Mouse (Mus musculus) embryonic facial prominence, embryonic 12.5 days (tissue): ENCODE measurements around the gene Nop53. TPM values are rescaled to one million over a fixed set of nuclear protein-coding genes. Genes with fewer than 3 reads are reported as not detected.
A peak's percentile ranks its signal among the peaks of the same experiment; 100 is the strongest.

ENCODE experiments used
- ATAC-seq: fragments of 200-750 bp; cut with Nextera tagmentation; 2 replicates; pipeline ENCODE4 v1.8.0; 2017; ENCODE audit not compliant: insufficient number of reproducible peaks, insufficient read depth, low FRiP score, low TSS enrichment
- H3K27ac ChIP-seq: fragments of 300-500 bp; sonication (generic); 2 replicates; pipeline ENCODE4 v1.5.1; 2016; ENCODE audit warnings: mild to moderate bottlenecking
- H3K27me3 ChIP-seq: fragments of 300-500 bp; sonication (generic); 2 replicates; pipeline ENCODE4 v1.6.1; 2016; ENCODE audit warnings: mild to moderate bottlenecking, moderate library complexity
- H3K36me3 ChIP-seq: fragments of 300-500 bp; sonication (generic); 2 replicates; pipeline ENCODE4 v1.6.1; 2016; ENCODE audit warnings: mild to moderate bottlenecking
- H3K4me1 ChIP-seq: fragments of 300-500 bp; sonication (generic); 2 replicates; pipeline ENCODE4 v1.6.1; 2016
- H3K4me2 ChIP-seq: fragments of 300-500 bp; sonication (generic); replicated peaks from 2 replicates; pipeline ENCODE4 v1.6.1; 2016; ENCODE audit warnings: mild to moderate bottlenecking, moderate library complexity
- H3K4me3 ChIP-seq: fragments of 300-500 bp; sonication (generic); 2 replicates; pipeline ENCODE4 v1.5.1; 2016; ENCODE audit warnings: mild to moderate bottlenecking
- H3K9ac ChIP-seq: fragments of 300-500 bp; sonication (generic); 2 replicates; pipeline ENCODE4 v1.6.1; 2016; ENCODE audit warnings: mild to moderate bottlenecking, moderate library complexity
- H3K9me3 ChIP-seq: fragments of 300-500 bp; sonication (generic); 2 replicates; pipeline ENCODE4 v1.6.1; 2016; ENCODE audit warnings: mild to moderate bottlenecking, moderate library complexity
- WGBS: fragments of 180-500 bp; shearing (Covaris S2); methylation state at CpG from one replicate; pipeline ENCODE4 v1.1.7; 2016; 5-methylcytosine and 5-hydroxymethylcytosine counted together
- polyA plus RNA-seq: library from polyadenylated mRNA; unstranded; fragments of >200 nt; fragmentation: Nextera tagmentation; extraction: Ambion mirVana; gene quantifications from 2 replicates; pipeline ENCODE4 v1.2.1, GENCODE M21; 2016

Gene Nop53
- polyA plus RNA-seq, 1 experiment from 2014 or later: 196 TPM

- Histone ChIP-seq H3K27me3 (peaks cover 16% of the 10 kb centered on the region; the same call in 1 of the 2 replicates), H3K4me1 (0 out of 2 replicates have a peak, but pooled peaks cover under 1% of the 10 kb centered on the region), H3K27ac (no peak overlapping the region), H3K4me3 (peak overlapping the region; percentile 12; the same call in 1 of the 2 replicates), H3K9me3 (no peaks in the 10 kb centered on the region), H3K36me3 (peaks cover 23% of the 10 kb centered on the region), H3K4me2 (peak overlapping the region; percentile 35), H3K9ac (no peak overlapping the region)
- WGBS: 20% methylated on average over 7 of the region's 7 CpGs
- no peak for ATAC-seq
These were observed 9.6 kb upstream of the Nop53 start for GRCm38 (mm10) chr7:15955509-15955908.

DNA sequence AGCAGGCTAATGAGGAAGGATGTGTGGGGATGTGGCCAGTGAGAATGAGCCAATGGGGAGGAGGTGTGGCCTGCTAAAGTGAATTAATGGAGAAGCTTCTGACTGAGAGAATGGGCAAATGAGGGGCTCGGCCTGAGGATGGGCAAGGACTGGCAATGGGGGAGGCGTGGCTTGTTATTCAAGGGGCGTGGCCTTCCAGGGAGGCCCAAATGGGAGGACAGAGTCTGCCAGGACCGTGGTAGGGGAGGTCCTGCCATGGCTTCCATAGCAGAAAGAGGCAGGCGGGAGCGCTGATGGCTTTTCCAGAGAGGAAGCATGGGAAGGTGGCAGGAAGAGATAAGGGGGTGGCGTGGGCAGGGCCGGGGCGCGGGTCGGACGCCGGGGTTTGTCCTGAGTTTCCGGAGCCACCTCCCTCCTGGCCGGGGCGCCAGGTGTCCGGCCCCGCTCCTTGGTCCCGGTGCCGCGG, 9.1 kb upstream of the Nop53 start:
- Histone ChIP-seq H3K36me3 (peaks cover 23% of the 10 kb centered on the region), H3K27ac (no peak overlapping the region), H3K9ac (no peak overlapping the region), H3K4me2 (peak overlapping the region; percentile 35), H3K4me3 (peak overlapping the region; percentile 12; the same call in 1 of the 2 replicates), H3K27me3 (peaks cover 16% of the 10 kb centered on the region; the same call in 1 of the 2 replicates), H3K4me1 (no peaks in the 10 kb centered on the region), H3K9me3 (no peaks in the 10 kb centered on the region)
- WGBS: 14% methylated on average over 21 of the region's 21 CpGs
- ATAC-seq: no peak

GRCm38 (mm10) chr7:15954436-15954835, 8.6 kb upstream of the Nop53 start:
- H3K4me1 ChIP-seq: no peaks in the 10 kb centered on the region
- H3K4me2 ChIP-seq: no peak overlapping the region
- no peak overlapping the region for H3K27ac ChIP-seq
- no peak overlapping the region for H3K4me3 ChIP-seq
- WGBS: 85% methylated on average over 7 of the region's 7 CpGs
- ATAC-seq: no peak
- H3K27me3 ChIP-seq: peaks cover 16% of the 10 kb centered on the region; the same call in 1 of the 2 replicates
- peaks cover 23% of the 10 kb centered on the region for H3K36me3 ChIP-seq
- H3K9me3 ChIP-seq: no peaks in the 10 kb centered on the region
- H3K9ac ChIP-seq: no peak overlapping the region

GRCm38 (mm10) chr7:15953307-15954074, 7.6 kb upstream of the Nop53 start:
- no peak overlapping the region for H3K27ac ChIP-seq
- ATAC-seq: no peak
- peaks cover 23% of the 10 kb centered on the region for H3K36me3 ChIP-seq
- WGBS: 87% methylated on average over 13 of the region's 13 CpGs
- peaks cover 16% of the 10 kb centered on the region; the same call in 1 of the 2 replicates for H3K27me3 ChIP-seq
- no peak overlapping the region for H3K4me2 ChIP-seq
- no peak overlapping the region for H3K9ac ChIP-seq
- H3K4me3 ChIP-seq: no peak overlapping the region
- peaks cover under 1% of the 10 kb centered on the region; the same call in 1 of the 2 replicates for H3K4me1 ChIP-seq
- no peaks in the 10 kb centered on the region for H3K9me3 ChIP-seq

- 64% methylated on average over 3 of the region's 3 CpGs for WGBS
- Histone ChIP-seq H3K4me3 (no peak overlapping the region), H3K9ac (no peak overlapping the region)
These were observed 6.5 kb upstream of the Nop53 start for GRCm38 (mm10) chr7:15952416-15952815.

GRCm38 (mm10) chr7:15950008-15950407, 4.1 kb upstream of the Nop53 start:
- 82% methylated on average over 15 of the region's 15 CpGs for WGBS
- Histone ChIP-seq H3K9ac (no peak overlapping the region), H3K4me1 (peaks cover 9% of the 10 kb centered on the region), H3K27me3 (peaks cover 4% of the 10 kb centered on the region; the same call in 1 of the 2 replicates), H3K9me3 (no peaks in the 10 kb centered on the region), H3K4me2 (no peak overlapping the region), H3K4me3 (no peak overlapping the region), H3K36me3 (peaks cover 12% of the 10 kb centered on the region), H3K27ac (no peak overlapping the region)
- no peak for ATAC-seq

More at GRCm38 (mm10) chr7:15952416-15952815, 6.5 kb upstream of the Nop53 start:
- Histone ChIP-seq H3K4me1 (peaks cover 8% of the 10 kb centered on the region), H3K27me3 (peaks cover 16% of the 10 kb centered on the region; the same call in 1 of the 2 replicates), H3K27ac (no peak overlapping the region), H3K36me3 (peaks cover 19% of the 10 kb centered on the region), H3K9me3 (no peaks in the 10 kb centered on the region), H3K4me2 (no peak overlapping the region)
- ATAC-seq: no peak

DNA sequence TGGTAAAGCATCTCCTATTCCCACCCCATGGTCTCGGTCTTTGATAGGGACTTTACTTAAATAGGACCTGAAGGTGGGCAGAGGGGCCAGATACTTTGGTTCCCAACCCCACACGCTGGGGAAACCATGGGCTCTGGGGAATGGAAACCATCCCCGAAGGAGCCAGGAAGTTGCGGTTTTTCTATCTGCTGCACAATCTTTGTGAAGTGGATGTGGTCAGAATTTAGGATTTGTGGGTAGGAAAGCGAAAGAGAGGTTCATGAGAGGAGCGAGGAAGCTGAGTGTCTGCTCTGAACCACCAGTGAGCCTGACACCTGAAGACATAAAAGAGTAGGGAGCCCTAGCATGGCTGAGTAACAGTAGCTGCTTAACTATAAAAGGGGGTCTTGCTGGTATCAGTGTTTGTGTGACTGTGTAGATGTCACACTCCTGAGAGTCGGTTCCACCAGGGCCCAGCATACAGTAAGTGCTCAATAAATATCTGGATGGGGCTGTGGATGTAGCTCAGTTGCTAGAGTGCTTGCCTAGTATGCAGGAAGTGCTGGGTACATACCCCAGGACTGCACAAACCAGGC, 3.4 kb upstream of the Nop53 start:
- Histone ChIP-seq H3K27me3 (no peaks in the 10 kb centered on the region), H3K27ac (no peak overlapping the region), H3K4me1 (peaks cover 16% of the 10 kb centered on the region), H3K36me3 (peaks cover 14% of the 10 kb centered on the region), H3K4me3 (no peak overlapping the region), H3K9ac (no peak overlapping the region), H3K4me2 (no peak overlapping the region), H3K9me3 (no peaks in the 10 kb centered on the region)
- ATAC-seq: no peak
- WGBS: 80% methylated on average over 7 of the region's 7 CpGs

- H3K4me2 ChIP-seq: peak overlapping the region; percentile 48
- H3K27me3 ChIP-seq: no peaks in the 10 kb centered on the region
- WGBS: 6% methylated on average over 23 of the region's 23 CpGs
- H3K4me1 ChIP-seq: peaks cover 20% of the 10 kb centered on the region
- no peaks in the 10 kb centered on the region for H3K9me3 ChIP-seq
- peak overlapping the region; percentile 9; the same call in 1 of the 2 replicates for H3K4me3 ChIP-seq
- peaks cover 18% of the 10 kb centered on the region for H3K36me3 ChIP-seq
- no peak overlapping the region for H3K27ac ChIP-seq
- peak overlapping the region; percentile 40 for H3K9ac ChIP-seq
- peak; percentile 13; the same call in 1 of the 2 replicates for ATAC-seq
These were observed 2.6 kb upstream of the Nop53 start for GRCm38 (mm10) chr7:15948381-15948941.

DNA sequence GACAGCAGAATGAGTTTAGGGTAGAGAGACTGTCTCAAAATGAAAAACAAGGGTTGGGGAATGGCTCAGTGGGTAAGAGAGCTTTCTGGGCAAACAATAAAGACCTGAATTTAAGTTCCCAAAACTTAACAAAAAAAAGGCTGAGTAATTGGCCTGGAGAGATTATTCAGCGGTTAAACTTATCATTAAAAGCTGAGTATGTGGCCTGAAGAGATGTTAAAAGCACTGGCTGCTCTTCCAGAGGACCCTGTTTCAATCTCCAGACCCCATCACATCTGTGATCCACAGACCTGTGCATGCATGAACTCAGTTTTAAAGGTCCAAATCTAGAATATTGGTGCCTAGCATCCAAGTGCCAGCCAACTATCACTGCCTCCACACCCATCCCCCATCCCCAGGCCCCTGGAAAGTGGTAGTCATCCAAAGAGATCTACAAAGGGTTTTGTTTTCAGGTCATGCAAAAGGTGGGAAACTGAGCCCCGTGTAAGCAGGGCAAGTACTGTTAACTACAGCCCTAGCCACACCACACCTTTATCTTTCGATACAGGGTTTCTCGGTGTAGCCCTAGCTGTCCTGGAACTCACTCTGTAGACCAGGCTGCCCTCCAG, 1.9 kb upstream of the Nop53 start:
- Histone ChIP-seq H3K4me3 (0 out of 2 replicates have a peak overlapping the region, but pooled peaks have one; percentile 9), H3K4me1 (peaks cover 20% of the 10 kb centered on the region), H3K36me3 (peaks cover 22% of the 10 kb centered on the region), H3K9me3 (no peaks in the 10 kb centered on the region), H3K4me2 (peak overlapping the region; percentile 48; the same call in 1 of the 2 replicates), H3K9ac (no peak overlapping the region), H3K27ac (no peak overlapping the region), H3K27me3 (no peaks in the 10 kb centered on the region)
- no peak for ATAC-seq
- WGBS: 48% methylated on average over 4 of the region's 4 CpGs

GRCm38 (mm10) chr7:15945211-15945610, 663 bp downstream of the Nop53 start:
- Histone ChIP-seq H3K4me3 (peak overlapping the region; percentile 67), H3K4me2 (peak overlapping the region; percentile 91), H3K27me3 (no peaks in the 10 kb centered on the region), H3K27ac (peak overlapping the region; percentile 86; the same call in 1 of the 2 replicates), H3K9me3 (no peaks in the 10 kb centered on the region), H3K4me1 (peaks cover 20% of the 10 kb centered on the region), H3K36me3 (peaks cover 43% of the 10 kb centered on the region), H3K9ac (peak overlapping the region; percentile 65)
- WGBS: 11% methylated on average over 8 of the region's 8 CpGs
- ATAC-seq: no peak

GRCm38 (mm10) chr7:15944311-15944710, 1.6 kb downstream of the Nop53 start:
- no peak for ATAC-seq
- no peak overlapping the region for H3K9ac ChIP-seq
- H3K27ac ChIP-seq: no peak overlapping the region
- no peaks in the 10 kb centered on the region for H3K9me3 ChIP-seq
- 92% methylated on average over 1 of the region's 1 CpGs for whole genome bisulfite sequencing
- peaks cover 20% of the 10 kb centered on the region for H3K4me1 ChIP-seq
- peak overlapping the region; percentile 67; the same call in 1 of the 2 replicates for H3K4me3 ChIP-seq
- H3K36me3 ChIP-seq: peaks cover 52% of the 10 kb centered on the region
- peak overlapping the region; percentile 91 for H3K4me2 ChIP-seq
- no peaks in the 10 kb centered on the region for H3K27me3 ChIP-seq
